Mouse (Mus musculus) adrenal gland (tissue): ENCODE measurements around the gene Tnk2.

Experiments used
- intact Hi-C: fragments of 180-260 bp; cut with DNase I; formaldehyde crosslinking; loops from one replicate; pipeline ENCODE4 v1.15.1; 2025

Tnk2 gene

GRCm38 (mm10) chr16:32708457-32709033 lies 64.9 kb downstream of the Tnk2 start:
- intact Hi-C loops = no loop called here

- intact Hi-C loops = no loop called here
Measured at GRCm38 (mm10) chr16:32709116-32709515, 65.4 kb downstream of the Tnk2 start.

GRCm38 (mm10) chr16:32710426-32711070 lies 66.9 kb downstream of the Tnk2 start:
- intact Hi-C loops = no loop called here

GRCm38 (mm10) chr16:32712202-32712601 lies 68.5 kb downstream of the Tnk2 start:
- intact Hi-C loops = no loop called here

GRCm38 (mm10) chr16:32713556-32713955 lies 69.9 kb downstream of the Tnk2 start:
- intact Hi-C loops = no loop called here

DNA sequence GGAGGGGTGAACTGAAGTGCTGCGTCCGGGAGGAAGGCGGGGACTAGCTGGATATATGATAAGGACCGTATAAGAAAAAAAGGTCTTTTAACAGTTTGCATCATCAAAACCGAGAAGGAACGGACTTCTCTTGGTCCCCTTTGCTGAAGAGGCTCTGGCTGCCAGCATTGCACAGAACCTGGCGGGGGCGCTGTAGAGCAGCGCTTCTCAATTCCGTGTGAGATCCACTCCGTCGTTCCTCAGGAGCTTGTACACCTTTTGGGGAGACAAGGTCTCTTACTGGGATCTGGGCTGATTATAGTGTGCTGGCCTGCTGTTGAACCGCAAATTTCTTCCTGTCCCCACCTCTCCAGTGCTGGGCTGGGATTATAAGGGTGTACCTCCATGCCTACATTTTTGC lies 71.7 kb downstream of the Tnk2 start:
- intact Hi-C loops = no loop called here

DNA sequence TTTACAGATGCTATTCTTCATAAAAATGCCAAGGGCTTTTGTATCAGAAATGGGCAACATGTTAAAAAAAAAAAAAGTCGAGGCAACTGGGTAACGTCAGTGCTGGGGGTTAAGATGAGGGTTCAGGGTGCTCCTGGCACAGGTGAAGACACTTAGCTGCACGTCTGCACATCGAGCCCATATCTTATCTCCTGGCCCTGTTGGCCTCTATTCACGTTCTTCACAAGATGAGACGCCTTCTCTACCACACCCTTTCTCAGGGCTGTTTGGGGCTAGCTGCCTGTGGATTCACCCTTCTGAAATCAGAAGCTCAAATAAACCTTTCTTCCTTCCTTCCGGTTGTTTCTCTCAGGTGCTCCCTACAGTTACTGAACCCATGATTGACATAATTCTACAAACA lies 79.5 kb downstream of the Tnk2 start:
- intact Hi-C loops = no loop called here

GRCm38 (mm10) chr16:32723767-32724166 lies 80.1 kb downstream of the Tnk2 start:
- intact Hi-C loops = no loop called here

DNA sequence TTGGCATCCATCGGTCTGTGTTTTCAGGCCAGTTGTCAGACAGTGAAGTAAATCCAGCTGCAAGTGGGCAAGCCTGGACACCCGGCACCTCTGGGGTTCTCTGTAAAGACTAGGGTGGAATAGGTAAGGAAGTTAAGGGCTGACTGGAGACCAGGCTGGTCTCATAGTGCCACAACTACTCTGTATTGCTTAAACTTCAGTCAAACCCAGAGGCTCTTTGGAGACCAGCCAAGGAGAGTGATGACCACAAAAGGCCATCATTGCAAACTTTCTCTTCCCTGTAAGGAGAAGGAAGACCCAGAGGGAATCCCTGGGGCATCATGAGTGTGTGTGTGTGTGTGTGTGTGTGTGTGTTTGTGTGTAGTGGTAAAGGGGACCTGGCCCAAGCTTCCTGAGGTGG lies 80.6 kb downstream of the Tnk2 start:
- intact Hi-C loops = no loop called here

DNA sequence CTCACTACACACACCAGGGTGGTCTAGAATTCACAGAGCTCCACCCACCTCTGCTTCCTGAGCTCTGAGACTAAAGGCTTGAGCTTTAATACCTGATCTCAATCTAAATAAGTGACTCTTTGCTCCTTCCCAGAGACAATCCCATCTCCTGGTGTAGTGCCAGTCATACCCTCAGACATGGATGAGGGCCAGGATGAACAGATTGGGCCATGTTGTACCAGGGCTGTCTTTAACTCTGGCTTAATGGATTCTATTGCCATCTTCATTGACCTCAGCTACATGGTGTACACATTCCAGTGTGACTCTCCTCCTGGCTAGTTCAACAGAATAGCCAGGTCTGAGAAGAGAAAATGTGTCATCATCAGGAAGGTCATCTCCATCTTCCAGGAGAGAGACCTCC lies 82.8 kb downstream of the Tnk2 start:
- intact Hi-C loops = no loop called here

GRCm38 (mm10) chr16:32728240-32728639 lies 84.6 kb downstream of the Tnk2 start:
- intact Hi-C loops = no loop called here

- intact Hi-C loops = no loop called here
Measured at GRCm38 (mm10) chr16:32728730-32729129, 85.1 kb downstream of the Tnk2 start.
